Mouse (Mus musculus) monocyte, adult 2 months (primary cell): ENCODE results near the gene Myf5.

ENCODE experiments used
- DNase-seq, 2 experiments: peaks; one replicate each; pipeline ENCODE4 v3.0.0; 2022; ENCODE audit warnings: low spot score in 2 of 2, low read depth in 1 of 2

Gene Myf5

DNA sequence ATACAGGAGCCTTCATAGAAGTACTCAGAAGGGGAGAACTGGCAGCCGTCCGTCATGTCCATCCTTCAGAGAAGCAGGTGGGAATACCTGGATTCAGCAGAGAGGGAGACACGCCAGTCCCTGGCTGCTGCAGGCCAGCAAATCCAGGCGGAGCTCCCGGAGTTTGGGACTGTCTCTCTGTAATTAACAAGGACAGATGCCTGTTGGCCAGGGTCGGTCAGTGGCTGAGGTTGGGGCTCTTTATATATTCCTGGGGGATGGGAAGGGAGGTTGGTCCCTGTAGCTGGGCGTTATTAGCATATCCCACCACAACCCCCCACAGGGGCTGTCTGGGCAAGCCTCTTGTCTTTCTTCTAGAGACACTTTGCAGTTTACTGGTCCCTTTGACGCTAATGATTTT is at the start of gene Myf5:
Gene Myf5 (minus strand): TSS at position 265 of the 400 bp plus-strand sequence.
- DNase-seq = no peak

DNA sequence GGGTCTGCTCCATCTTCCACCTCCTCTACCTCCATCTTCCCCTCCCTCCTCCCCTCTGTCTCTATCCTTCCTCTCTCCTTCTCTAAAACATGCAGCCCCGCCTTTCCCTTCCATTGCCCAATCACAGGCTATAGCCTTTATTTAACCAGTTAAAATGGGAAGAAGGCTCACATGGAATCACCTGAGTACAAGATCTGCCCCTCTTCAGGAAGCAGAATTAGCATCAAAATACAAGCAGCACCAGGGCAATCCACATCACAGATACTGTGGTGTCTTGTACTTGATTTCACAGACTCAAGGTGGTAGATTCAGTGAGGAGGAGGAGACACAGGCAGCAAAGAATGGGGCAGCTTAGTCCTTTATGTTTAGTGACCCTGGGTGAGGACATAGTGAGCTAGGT is 42.8 kb upstream of the Myf5 start:
- DNase-seq = no peak

- no peak for DNase-seq
Observed at GRCm38 (mm10) chr10:107519216-107519615, 33.3 kb upstream of the Myf5 start.

GRCm38 (mm10) chr10:107516641-107517040 is 30.7 kb upstream of the Myf5 start:
- no peak for DNase-seq

DNA sequence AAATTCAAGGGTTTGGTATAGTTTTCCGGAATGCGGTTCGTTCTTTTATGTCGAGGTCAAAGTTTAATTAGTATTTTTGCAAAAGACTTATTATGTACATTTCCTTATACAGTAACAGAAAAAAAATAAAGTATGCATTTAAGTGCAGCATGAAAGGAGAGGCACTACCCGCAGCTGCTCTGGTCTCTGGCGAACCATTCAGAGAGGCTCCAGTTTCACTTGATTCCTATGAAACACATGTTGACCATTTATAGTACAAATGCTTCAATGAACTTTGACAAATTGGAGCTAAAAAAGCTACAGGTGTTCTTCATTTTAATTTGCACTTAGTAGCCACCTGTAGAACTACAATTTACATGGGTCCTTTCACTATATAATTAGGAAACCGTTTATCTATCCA is 28.8 kb upstream of the Myf5 start:
- DNase-seq = no peak

DNA sequence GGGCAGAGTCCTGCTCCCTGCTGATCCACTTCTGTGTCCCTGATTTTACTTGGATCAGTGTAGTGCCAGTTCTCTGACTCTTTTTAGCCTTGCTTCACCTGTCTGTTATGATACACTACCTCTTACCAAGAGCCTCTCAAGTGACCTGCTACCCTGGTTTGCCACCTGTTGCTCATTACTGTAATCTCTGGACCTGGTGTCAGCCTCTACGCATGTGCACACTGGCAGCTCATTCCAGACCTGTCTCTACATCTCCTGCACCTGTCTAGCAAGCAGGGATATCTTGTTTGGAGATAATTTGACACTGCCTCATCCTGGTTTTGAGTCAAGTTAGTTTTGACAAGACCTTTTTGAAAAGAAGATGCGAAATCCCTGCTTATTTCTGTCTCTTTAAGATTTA is 20.5 kb upstream of the Myf5 start:
- no peak for DNase-seq

- no peak for DNase-seq
Observed at GRCm38 (mm10) chr10:107503430-107503829, 17.5 kb upstream of the Myf5 start.

- no peak for DNase-seq
Observed at GRCm38 (mm10) chr10:107502193-107502592, 16.3 kb upstream of the Myf5 start.

GRCm38 (mm10) chr10:107499656-107500055 is 13.7 kb upstream of the Myf5 start:
- DNase-seq = no peak

GRCm38 (mm10) chr10:107496402-107496801 is 10.5 kb upstream of the Myf5 start:
- no peak for DNase-seq

DNA sequence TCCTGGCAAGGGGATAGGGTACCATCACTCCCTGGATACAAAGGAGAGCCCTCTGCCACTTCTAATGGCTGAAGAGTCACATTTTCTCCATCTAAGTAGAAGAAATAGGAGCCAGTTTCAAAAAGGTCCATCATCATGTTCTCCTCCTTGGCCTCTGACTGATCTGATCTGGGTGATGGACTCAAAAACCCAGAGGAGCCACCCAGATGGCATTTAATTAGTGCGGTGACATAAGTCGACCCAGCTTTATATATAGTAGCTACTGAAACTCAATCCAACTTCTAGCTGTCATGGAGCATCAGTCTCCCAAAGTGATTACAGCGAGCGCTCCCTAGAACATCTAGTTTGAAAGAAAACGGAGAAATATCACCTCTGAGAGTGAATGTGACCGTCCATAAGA is 8.6 kb upstream of the Myf5 start, which contains the start of gene Myf6:
Gene Myf6 (minus strand): TSS at position 170 of the 400 bp plus-strand sequence.
- DNase-seq = no peak

GRCm38 (mm10) chr10:107493580-107494474 is 7.9 kb upstream of the Myf5 start:
- no peak for DNase-seq

DNA sequence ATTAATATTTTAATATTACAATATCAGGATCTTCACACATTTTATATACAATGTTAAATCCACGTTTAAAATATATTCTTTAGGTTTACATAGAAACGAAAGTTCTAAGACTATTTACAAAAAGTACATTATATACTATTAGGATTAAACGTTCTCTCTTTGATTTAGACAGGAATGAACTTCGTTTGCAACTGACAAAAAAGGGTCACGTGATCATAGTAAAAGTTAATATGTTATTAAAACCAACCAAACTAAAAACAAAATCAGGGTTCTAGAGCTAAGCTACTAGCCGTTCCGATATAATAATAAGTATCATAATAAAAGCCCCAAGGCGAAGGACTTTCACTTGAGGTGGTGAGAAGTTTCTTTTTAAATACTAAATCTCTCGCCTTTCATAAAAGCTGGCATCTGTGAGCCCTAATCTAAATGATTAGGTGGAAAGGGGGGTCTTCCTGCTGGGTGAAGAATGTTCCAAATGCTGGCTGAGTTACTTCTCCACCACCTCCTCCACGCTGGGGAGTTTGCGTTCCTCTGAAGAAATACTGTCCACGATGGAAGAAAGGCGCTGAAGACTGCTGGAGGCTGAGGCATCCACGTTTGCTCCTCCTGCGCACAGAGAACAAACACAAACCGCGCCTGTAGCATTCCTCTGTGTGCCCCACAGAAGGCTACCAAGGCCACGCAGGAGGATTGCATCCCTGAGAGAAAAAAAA is 7.1 kb upstream of the Myf5 start:
- no peak for DNase-seq

- no peak for DNase-seq
Observed at GRCm38 (mm10) chr10:107488654-107489315, 2.9 kb upstream of the Myf5 start.

- DNase-seq = no peak
Observed at GRCm38 (mm10) chr10:107486770-107487169, 836 bp upstream of the Myf5 start.

DNA sequence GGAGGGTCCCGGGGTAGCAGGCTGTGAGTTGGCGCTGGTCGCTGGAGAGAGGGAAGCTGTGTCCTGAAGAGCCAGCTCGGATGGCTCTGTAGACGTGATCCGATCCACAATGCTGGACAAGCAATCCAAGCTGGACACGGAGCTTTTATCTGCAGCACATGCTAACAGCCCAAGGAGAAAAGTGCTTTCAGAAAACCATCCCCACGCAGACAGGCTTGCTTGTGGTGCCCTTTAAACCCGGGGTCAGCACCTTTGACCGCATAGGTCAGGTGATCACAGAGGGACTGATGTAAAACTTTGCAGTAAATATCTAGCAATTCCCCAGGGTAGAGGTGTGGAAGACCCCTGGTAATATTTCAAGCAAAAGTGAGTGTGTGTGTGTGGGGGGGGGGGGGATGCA is 1.9 kb downstream of the Myf5 start:
- no peak for DNase-seq

- no peak for DNase-seq
Observed at GRCm38 (mm10) chr10:107473497-107473896, 12.4 kb downstream of the Myf5 start.

DNA sequence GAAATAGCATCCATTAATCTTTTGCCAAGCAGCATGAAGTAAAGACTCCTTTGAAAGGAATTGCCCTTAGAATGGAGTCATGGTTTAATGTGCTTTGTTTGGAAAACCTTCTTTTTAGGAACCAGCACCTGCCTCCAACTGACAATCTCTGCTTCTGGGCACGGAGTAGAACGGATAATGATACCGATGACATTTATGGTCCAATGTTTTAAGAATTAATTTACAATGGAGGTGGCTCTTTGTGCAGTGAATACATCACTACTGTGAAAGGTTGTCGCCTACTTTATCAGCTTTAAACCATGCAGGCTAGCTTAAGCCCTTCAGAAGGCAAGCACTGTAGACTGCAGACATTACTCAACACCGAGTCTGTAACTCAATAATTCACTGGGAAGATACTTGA is 14.2 kb downstream of the Myf5 start:
- no peak for DNase-seq

DNA sequence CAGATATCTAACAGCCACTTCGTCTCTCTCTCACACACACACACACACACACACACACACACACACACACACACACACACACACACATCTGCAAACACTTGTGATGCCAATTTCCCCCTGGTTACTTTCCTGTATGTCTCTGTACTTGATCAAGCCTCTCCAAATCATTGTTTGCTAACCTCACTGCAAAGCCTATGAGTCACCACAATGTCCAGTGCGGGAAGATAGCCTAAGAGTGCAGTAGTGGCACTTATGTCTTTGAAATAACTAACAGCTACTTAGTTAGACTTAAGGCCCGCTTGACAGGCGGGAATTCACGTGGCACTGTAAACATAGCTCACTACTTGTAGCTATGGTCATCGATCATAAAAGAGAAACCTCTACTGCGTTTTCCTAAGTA is 18.1 kb downstream of the Myf5 start:
- DNase-seq = no peak

DNA sequence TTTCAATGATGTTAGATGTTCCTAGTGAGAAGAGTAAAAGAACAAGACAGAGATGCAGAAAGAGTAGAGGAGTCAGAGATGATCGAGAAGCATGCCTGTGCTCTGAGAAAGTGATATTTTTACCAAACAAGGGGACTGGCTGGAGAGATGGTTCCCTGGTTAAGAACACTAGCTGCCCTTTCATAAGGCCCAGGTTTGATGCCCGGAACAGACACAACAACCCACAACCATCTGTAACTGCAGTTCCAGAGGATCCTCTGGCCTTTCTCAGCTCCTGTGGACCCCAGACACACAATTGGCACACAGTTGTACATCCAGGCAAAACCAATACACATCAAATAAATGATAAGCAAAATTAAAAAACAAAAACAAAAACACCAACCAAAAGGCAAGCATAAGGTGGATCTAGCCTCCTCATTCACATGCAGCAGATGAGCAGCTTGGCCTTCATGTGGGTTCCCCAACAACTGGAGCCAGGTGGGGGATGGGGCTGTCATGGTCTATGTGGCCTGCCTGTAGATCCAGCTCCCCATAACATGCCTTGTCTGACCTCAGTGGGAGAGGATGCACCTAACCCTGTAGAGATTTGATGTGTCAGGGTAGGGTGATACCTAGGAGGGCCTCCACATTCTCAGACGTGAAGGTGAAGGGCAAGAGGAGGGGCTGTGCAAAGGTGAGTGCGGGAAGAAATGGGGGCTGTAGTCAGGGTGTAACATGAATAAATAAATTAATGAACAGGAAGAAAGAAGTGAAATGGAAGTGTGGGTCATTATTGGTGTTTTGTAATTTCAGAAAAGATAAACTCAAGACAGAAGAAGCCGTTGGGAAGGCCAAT is 36.2 kb downstream of the Myf5 start:
- DNase-seq = no peak

- DNase-seq = no peak
Observed at GRCm38 (mm10) chr10:107442781-107443180, 43.2 kb downstream of the Myf5 start.
